Mouse (Mus musculus): ENCODE measurements around the gene Drd1. TPM values are rescaled to one million over a fixed set of nuclear protein-coding genes. Genes with fewer than 3 reads are reported as not detected.

Gene Drd1
- polyA plus RNA-seq, 1 experiment from 2014 or later = not detected

GRCm38 (mm10) chr13:54094349-54094748, 38.8 kb upstream of the Drd1 start:
- Histone ChIP-seq H3K36me3 (ENCODE audit: control insufficient read depth, insufficient read depth) (peaks cover 51% of the 10 kb centered on the region), H3K27me3 (ENCODE audit: control insufficient read depth, insufficient read depth, low read length) (no peaks in the 10 kb centered on the region), H3K27ac (ENCODE audit: low read length) (no peak overlapping the region), H3K4me1 (ENCODE audit: control insufficient read depth, insufficient read depth, low read length) (no peaks in the 10 kb centered on the region), H3K4me3 (ENCODE audit: low read length) (no peak overlapping the region), H3K4me2 (ENCODE audit: low read depth, low read length) (no peak overlapping the region), H3K9ac (ENCODE audit: low read length) (no peak overlapping the region), H3K9me3 (replicated peaks; ENCODE audit: control insufficient read depth, low read length) (no peaks in the 10 kb centered on the region)
- 90% methylated on average over 4 of the region's 4 CpGs for WGBS
- ATAC-seq (replicated peaks; ENCODE audit: extremely low read depth, insufficient read depth, low FRiP score) = no peak

- no peak overlapping the region; the same call in 1 of the 2 replicates for H3K4me2 ChIP-seq (ENCODE audit: low read depth, low read length)
- no peak for ATAC-seq (replicated peaks; ENCODE audit: extremely low read depth, insufficient read depth, low FRiP score)
Measured at GRCm38 (mm10) chr13:54091719-54092118, 36.2 kb upstream of the Drd1 start.

GRCm38 (mm10) chr13:54085266-54085665, 29.8 kb upstream of the Drd1 start:
- 91% methylated on average over 18 of the region's 18 CpGs for WGBS
- H3K4me3 ChIP-seq (ENCODE audit: low read length) = no peak overlapping the region
- H3K9ac ChIP-seq (ENCODE audit: low read length) = no peak overlapping the region
- no peak overlapping the region for H3K27ac ChIP-seq (ENCODE audit: low read length)
- no peak for ATAC-seq (replicated peaks; ENCODE audit: extremely low read depth, insufficient read depth, low FRiP score)
- H3K4me1 ChIP-seq (ENCODE audit: control insufficient read depth, insufficient read depth, low read length) = peaks cover 20% of the 10 kb centered on the region
- no peaks in the 10 kb centered on the region for H3K9me3 ChIP-seq (replicated peaks; ENCODE audit: control insufficient read depth, low read length)
- H3K27me3 ChIP-seq (ENCODE audit: control insufficient read depth, insufficient read depth, low read length) = no peaks in the 10 kb centered on the region
- peaks cover 42% of the 10 kb centered on the region for H3K36me3 ChIP-seq (ENCODE audit: control insufficient read depth, insufficient read depth)
- no peak overlapping the region for H3K4me2 ChIP-seq (ENCODE audit: low read depth, low read length)

More at GRCm38 (mm10) chr13:54091719-54092118, 36.2 kb upstream of the Drd1 start:
- peaks cover 65% of the 10 kb centered on the region for H3K36me3 ChIP-seq (ENCODE audit: control insufficient read depth, insufficient read depth)
- H3K4me3 ChIP-seq (ENCODE audit: low read length) = no peak overlapping the region
- H3K9me3 ChIP-seq (replicated peaks; ENCODE audit: control insufficient read depth, low read length) = no peaks in the 10 kb centered on the region
- WGBS = 42% methylated on average over 6 of the region's 6 CpGs
- H3K27ac ChIP-seq (ENCODE audit: low read length) = no peak overlapping the region
- no peaks in the 10 kb centered on the region for H3K27me3 ChIP-seq (ENCODE audit: control insufficient read depth, insufficient read depth, low read length)
- no peaks in the 10 kb centered on the region for H3K4me1 ChIP-seq (ENCODE audit: control insufficient read depth, insufficient read depth, low read length)
- H3K9ac ChIP-seq (ENCODE audit: low read length) = 0 out of 2 replicates have a peak overlapping the region, but pooled peaks have one; percentile 35

- H3K4me1 ChIP-seq (ENCODE audit: control insufficient read depth, insufficient read depth, low read length) = peaks cover 20% of the 10 kb centered on the region
- no peaks in the 10 kb centered on the region for H3K27me3 ChIP-seq (ENCODE audit: control insufficient read depth, insufficient read depth, low read length)
- peaks cover 40% of the 10 kb centered on the region for H3K36me3 ChIP-seq (ENCODE audit: control insufficient read depth, insufficient read depth)
- no peak for ATAC-seq (replicated peaks; ENCODE audit: extremely low read depth, insufficient read depth, low FRiP score)
- no peak overlapping the region for H3K9ac ChIP-seq (ENCODE audit: low read length)
- 81% methylated on average over 5 of the region's 5 CpGs for WGBS
- no peaks in the 10 kb centered on the region for H3K9me3 ChIP-seq (replicated peaks; ENCODE audit: control insufficient read depth, low read length)
- H3K4me2 ChIP-seq (ENCODE audit: low read depth, low read length) = no peak overlapping the region
- no peak overlapping the region for H3K27ac ChIP-seq (ENCODE audit: low read length)
- no peak overlapping the region for H3K4me3 ChIP-seq (ENCODE audit: low read length)
Measured at GRCm38 (mm10) chr13:54084826-54085225, 29.3 kb upstream of the Drd1 start.

- no peak for ATAC-seq (replicated peaks; ENCODE audit: extremely low read depth, insufficient read depth, low FRiP score)
- Histone ChIP-seq H3K9me3 (replicated peaks; ENCODE audit: control insufficient read depth, low read length) (no peaks in the 10 kb centered on the region), H3K4me3 (ENCODE audit: low read length) (no peak overlapping the region), H3K27me3 (ENCODE audit: control insufficient read depth, insufficient read depth, low read length) (no peaks in the 10 kb centered on the region), H3K4me2 (ENCODE audit: low read depth, low read length) (no peak overlapping the region), H3K4me1 (ENCODE audit: control insufficient read depth, insufficient read depth, low read length) (peaks cover 20% of the 10 kb centered on the region), H3K9ac (ENCODE audit: low read length) (no peak overlapping the region), H3K36me3 (ENCODE audit: control insufficient read depth, insufficient read depth) (peaks cover 34% of the 10 kb centered on the region), H3K27ac (ENCODE audit: low read length) (no peak overlapping the region)
- WGBS = 70% methylated on average over 4 of the region's 4 CpGs
Measured at GRCm38 (mm10) chr13:54084178-54084577, 28.7 kb upstream of the Drd1 start.

- Histone ChIP-seq H3K27me3 (ENCODE audit: control insufficient read depth, insufficient read depth, low read length) (no peaks in the 10 kb centered on the region), H3K36me3 (ENCODE audit: control insufficient read depth, insufficient read depth) (peaks cover 22% of the 10 kb centered on the region), H3K9me3 (replicated peaks; ENCODE audit: control insufficient read depth, low read length) (no peaks in the 10 kb centered on the region), H3K9ac (ENCODE audit: low read length) (no peak overlapping the region), H3K4me2 (ENCODE audit: low read depth, low read length) (no peak overlapping the region), H3K27ac (ENCODE audit: low read length) (no peak overlapping the region), H3K4me3 (ENCODE audit: low read length) (no peak overlapping the region), H3K4me1 (ENCODE audit: control insufficient read depth, insufficient read depth, low read length) (peaks cover 25% of the 10 kb centered on the region)
- ATAC-seq (replicated peaks; ENCODE audit: extremely low read depth, insufficient read depth, low FRiP score) = no peak
- 37% methylated on average over 5 of the region's 5 CpGs for WGBS
Measured at GRCm38 (mm10) chr13:54082946-54083345, 27.4 kb upstream of the Drd1 start.

GRCm38 (mm10) chr13:54080785-54081184, 25.3 kb upstream of the Drd1 start:
- Histone ChIP-seq H3K36me3 (ENCODE audit: control insufficient read depth, insufficient read depth) (peaks cover 3% of the 10 kb centered on the region), H3K27me3 (ENCODE audit: control insufficient read depth, insufficient read depth, low read length) (no peaks in the 10 kb centered on the region), H3K4me1 (ENCODE audit: control insufficient read depth, insufficient read depth, low read length) (peaks cover 37% of the 10 kb centered on the region)

GRCm38 (mm10) chr13:54079782-54080759, 24.6 kb upstream of the Drd1 start:
- peaks cover 1% of the 10 kb centered on the region; the same call in 1 of the 2 replicates for H3K36me3 ChIP-seq (ENCODE audit: control insufficient read depth, insufficient read depth)
- ATAC-seq (replicated peaks; ENCODE audit: extremely low read depth, insufficient read depth, low FRiP score) = no peak
- no peaks in the 10 kb centered on the region for H3K27me3 ChIP-seq (ENCODE audit: control insufficient read depth, insufficient read depth, low read length)
- 65% methylated on average over 12 of the region's 12 CpGs for WGBS
- peaks cover 38% of the 10 kb centered on the region for H3K4me1 ChIP-seq (ENCODE audit: control insufficient read depth, insufficient read depth, low read length)
- 0 out of 2 replicates have a peak overlapping the region, but pooled peaks have one; percentile 13 for H3K27ac ChIP-seq (ENCODE audit: low read length)
- H3K4me2 ChIP-seq (ENCODE audit: low read depth, low read length) = no peak overlapping the region
- no peak overlapping the region for H3K9ac ChIP-seq (ENCODE audit: low read length)
- no peak overlapping the region for H3K4me3 ChIP-seq (ENCODE audit: low read length)
- H3K9me3 ChIP-seq (replicated peaks; ENCODE audit: control insufficient read depth, low read length) = no peaks in the 10 kb centered on the region

More at GRCm38 (mm10) chr13:54080785-54081184, 25.3 kb upstream of the Drd1 start:
- no peak overlapping the region for H3K4me3 ChIP-seq (ENCODE audit: low read length)
- no peaks in the 10 kb centered on the region for H3K9me3 ChIP-seq (replicated peaks; ENCODE audit: control insufficient read depth, low read length)
- H3K4me2 ChIP-seq (ENCODE audit: low read depth, low read length) = no peak overlapping the region
- no peak overlapping the region for H3K9ac ChIP-seq (ENCODE audit: low read length)
- WGBS = 91% methylated on average over 1 of the region's 1 CpGs
- no peak for ATAC-seq (replicated peaks; ENCODE audit: extremely low read depth, insufficient read depth, low FRiP score)
- H3K27ac ChIP-seq (ENCODE audit: low read length) = no peak overlapping the region
